Mouse (Mus musculus): ENCODE data around the gene Arhgap18.
"Not testable (repeated sequence)": the region's sequence is repeated elsewhere in the genome, so short reads cannot be mapped to it uniquely, and the experiment has no call there.

The Arhgap18 gene

GRCm38 (mm10) chr10:26912112-26912797 lies 159.0 kb downstream of the Arhgap18 start:
- DNase-seq: no peak

GRCm38 (mm10) chr10:26912807-26913206 lies 159.6 kb downstream of the Arhgap18 start:
- DNase-seq: no peak

GRCm38 (mm10) chr10:26919307-26919977 lies 166.2 kb downstream of the Arhgap18 start:
- peak in 1 of 2 experiments; percentile 6 for DNase-seq

- no peak for DNase-seq
Measured at GRCm38 (mm10) chr10:26920383-26920979, 167.3 kb downstream of the Arhgap18 start.

GRCm38 (mm10) chr10:26936056-26936455 lies 182.8 kb downstream of the Arhgap18 start:
- not testable (repeated sequence) for DNase-seq

GRCm38 (mm10) chr10:26938464-26938863 lies 185.2 kb downstream of the Arhgap18 start:
- not testable (repeated sequence) for DNase-seq

GRCm38 (mm10) chr10:26939549-26939948 lies 186.3 kb downstream of the Arhgap18 start:
- no peak for DNase-seq

- DNase-seq: no peak
Measured at GRCm38 (mm10) chr10:26948331-26948730, 195.1 kb downstream of the Arhgap18 start.

- no peak for DNase-seq
Measured at GRCm38 (mm10) chr10:26949667-26950066, 196.4 kb downstream of the Arhgap18 start.

GRCm38 (mm10) chr10:26950448-26950847 lies 197.2 kb downstream of the Arhgap18 start:
- no peak for DNase-seq

GRCm38 (mm10) chr10:26958513-26958912 lies 205.3 kb downstream of the Arhgap18 start:
- DNase-seq: no peak

Measured in B cell, adult 2 months (primary cell).